ENCODE assay signal across 17 mouse cellular contexts in genomic region chr13:113404172-113404571, GRCm38 (mm10).
DNase-seq lines count a peak whose midpoint lies in the region; ATAC-seq and TF ChIP-seq lines count a peak whose summit lies in the region.
"Had no signal": no experiment of that assay in that cellular context is flagged by ENCODE, and none has a peak within 500 bp of the region (broad histone marks: within the 10 kb centered on the region; RNA-seq: fewer than 3 reads in every experiment).

No protein-coding gene starts in this region.

- no peak overlapping the region for H3K9ac ChIP-seq in stomach, embryonic 16.5 days (ENCODE audit: low read length)
- H3K9ac ChIP-seq in stomach, postnatal 0 days (ENCODE audit: low read length): no peak overlapping the region
- H3K9ac ChIP-seq in intestine, embryonic 15.5 days: no peak overlapping the region
- H3K9ac ChIP-seq: forebrain, embryonic 15.5 days; heart, embryonic 13.5 days; hindbrain, embryonic 15.5 days; liver, embryonic 14.5 days; stomach, embryonic 15.5 days had no signal

- no peak overlapping the region for H3K27ac ChIP-seq in heart, embryonic 10.5 days
- H3K27ac ChIP-seq in stomach, embryonic 16.5 days (ENCODE audit: low read length): 0 out of 2 replicates have a peak overlapping the region, but pooled peaks have one; percentile 26
- H3K27ac ChIP-seq in stomach, postnatal 0 days (replicated peaks): no peak overlapping the region
- peak overlapping the region; percentile 46; the same call in 1 of the 2 replicates for H3K27ac ChIP-seq in intestine, embryonic 15.5 days
- H3K27ac ChIP-seq: forebrain, embryonic 15.5 days; heart, embryonic 13.5 days; hindbrain, embryonic 15.5 days; liver, embryonic 14.5 days; stomach, embryonic 15.5 days had no signal

- TF ChIP-seq EP300 in stomach, postnatal 0 days (optimal IDR thresholded peaks at IDR 0.05): no peak

- ATAC-seq in stomach, embryonic 16.5 days (ENCODE audit: insufficient read depth, low FRiP score): no peak
- ATAC-seq in stomach, postnatal 0 days (ENCODE audit: low FRiP score, low TSS enrichment): no peak
- ATAC-seq in intestine, embryonic 15.5 days: no peak
- ATAC-seq in cerebellum, adult (ENCODE audit: insufficient number of reproducible peaks, low FRiP score, low TSS enrichment): no peak
- ATAC-seq: forebrain, embryonic 15.5 days had no signal

- no peak overlapping the region for H3K4me3 ChIP-seq in heart, embryonic 10.5 days
- H3K4me3 ChIP-seq in stomach, embryonic 16.5 days (replicated peaks; ENCODE audit: low read length): no peak overlapping the region
- no peak overlapping the region for H3K4me3 ChIP-seq in stomach, postnatal 0 days (ENCODE audit: low read depth, low read length)
- H3K4me3 ChIP-seq in intestine, embryonic 15.5 days (replicated peaks): no peak overlapping the region
- H3K4me3 ChIP-seq: forebrain, embryonic 15.5 days; heart, embryonic 13.5 days; hindbrain, embryonic 15.5 days; megakaryocyte, embryonic 14.5 days; stomach, embryonic 15.5 days had no signal

- no peaks in the 10 kb centered on the region for H3K36me3 ChIP-seq in heart, embryonic 10.5 days
- H3K36me3 ChIP-seq in stomach, embryonic 16.5 days (ENCODE audit: control insufficient read depth, insufficient read depth, low read length): no peaks in the 10 kb centered on the region
- H3K36me3 ChIP-seq in stomach, postnatal 0 days (ENCODE audit: control insufficient read depth, insufficient read depth, low read length): no peaks in the 10 kb centered on the region
- H3K36me3 ChIP-seq in intestine, embryonic 15.5 days: no peaks in the 10 kb centered on the region
- H3K36me3 ChIP-seq: forebrain, embryonic 15.5 days; heart, embryonic 13.5 days; hindbrain, embryonic 15.5 days; stomach, embryonic 15.5 days had no signal

- DNase-seq in heart, embryonic 10.5 days (ENCODE audit: low spot score): peak; percentile 41
- no peak for DNase-seq in heart, postnatal 4 days
- no peak for DNase-seq in stomach, postnatal 0 days (ENCODE audit: low spot score)
- DNase-seq in cerebellum, adult 9-10 months: no peak
- DNase-seq: adrenal gland, adult 2 months; cerebellum, postnatal 10 days; heart, postnatal 36 days; kidney, adult 18-20 months had no signal

- H3K4me2 ChIP-seq in stomach, embryonic 16.5 days (ENCODE audit: low read depth, low read length): no peak overlapping the region
- H3K4me2 ChIP-seq in stomach, postnatal 0 days (replicated peaks; ENCODE audit: low read depth): no peak overlapping the region
- H3K4me2 ChIP-seq in intestine, embryonic 15.5 days (replicated peaks): no peak overlapping the region
- H3K4me2 ChIP-seq: forebrain, embryonic 15.5 days; heart, embryonic 13.5 days; hindbrain, embryonic 15.5 days; stomach, embryonic 15.5 days had no signal

- WGBS in heart, embryonic 10.5 days: 62% methylated on average over 2 of the region's 2 CpGs
- WGBS in stomach, embryonic 16.5 days: 68% methylated on average over 2 of the region's 2 CpGs
- WGBS in stomach, postnatal 0 days: 46% methylated on average over 2 of the region's 2 CpGs
- WGBS in intestine, embryonic 15.5 days: 62% methylated on average over 2 of the region's 2 CpGs

- H3K4me1 ChIP-seq in heart, embryonic 10.5 days: peaks cover 11% of the 10 kb centered on the region; the same call in 1 of the 2 replicates
- peaks cover 9% of the 10 kb centered on the region; the same call in 1 of the 2 replicates for H3K4me1 ChIP-seq in stomach, embryonic 16.5 days (ENCODE audit: control insufficient read depth, insufficient read depth, low read length)
- no peaks in the 10 kb centered on the region for H3K4me1 ChIP-seq in stomach, postnatal 0 days (replicated peaks; ENCODE audit: control insufficient read depth, insufficient read depth)
- H3K4me1 ChIP-seq in intestine, embryonic 15.5 days (replicated peaks): no peaks in the 10 kb centered on the region
- H3K4me1 ChIP-seq: forebrain, embryonic 15.5 days; hindbrain, embryonic 15.5 days; megakaryocyte, embryonic 14.5 days had no signal

- H3K27me3 ChIP-seq in heart, embryonic 10.5 days (ENCODE audit: insufficient read depth, poor library complexity, severe bottlenecking): no peaks in the 10 kb centered on the region
- H3K27me3 ChIP-seq in stomach, embryonic 16.5 days (ENCODE audit: control insufficient read depth, insufficient read depth, low read length): no peaks in the 10 kb centered on the region
- no peaks in the 10 kb centered on the region for H3K27me3 ChIP-seq in stomach, postnatal 0 days (ENCODE audit: control insufficient read depth, insufficient read depth, low read length)
- H3K27me3 ChIP-seq in intestine, embryonic 15.5 days (replicated peaks): no peaks in the 10 kb centered on the region
- H3K27me3 ChIP-seq: forebrain, embryonic 15.5 days; heart, embryonic 13.5 days; hindbrain, embryonic 15.5 days; megakaryocyte, embryonic 14.5 days; stomach, embryonic 15.5 days had no signal

- no peak for TF ChIP-seq CTCF in stomach, postnatal 0 days (IDR thresholded peaks at IDR 0.05; ENCODE audit: low read depth)

- no peaks in the 10 kb centered on the region for H3K9me3 ChIP-seq in heart, embryonic 10.5 days
- H3K9me3 ChIP-seq in stomach, embryonic 16.5 days (replicated peaks; ENCODE audit: control insufficient read depth, low read length): no peaks in the 10 kb centered on the region
- no peaks in the 10 kb centered on the region for H3K9me3 ChIP-seq in stomach, postnatal 0 days (ENCODE audit: control insufficient read depth, low read length)
- H3K9me3 ChIP-seq in intestine, embryonic 15.5 days: no peaks in the 10 kb centered on the region
- H3K9me3 ChIP-seq: forebrain, embryonic 15.5 days; heart, embryonic 13.5 days; hindbrain, embryonic 15.5 days; stomach, embryonic 15.5 days had no signal

Comparison
In these comparisons a context has a peak if more than half of its experiments do, and no peak if none do; other contexts are left out.
1. H3K27ac ChIP-seq: peak in stomach, embryonic 16.5 days (single experiment) and intestine, embryonic 15.5 days (single experiment); none in heart, embryonic 10.5 days (single experiment) and stomach, postnatal 0 days (single experiment).